Mouse (Mus musculus) frontal cortex, postnatal 14 days (tissue): ENCODE measurements around the gene Gm20422.

ENCODE experiments used
- DNase-seq, 2 experiments: peaks; one replicate each; pipeline ENCODE4 v3.0.0; 2022; ENCODE audit warnings: low spot score in 2 of 2

Gm20422 gene

DNA sequence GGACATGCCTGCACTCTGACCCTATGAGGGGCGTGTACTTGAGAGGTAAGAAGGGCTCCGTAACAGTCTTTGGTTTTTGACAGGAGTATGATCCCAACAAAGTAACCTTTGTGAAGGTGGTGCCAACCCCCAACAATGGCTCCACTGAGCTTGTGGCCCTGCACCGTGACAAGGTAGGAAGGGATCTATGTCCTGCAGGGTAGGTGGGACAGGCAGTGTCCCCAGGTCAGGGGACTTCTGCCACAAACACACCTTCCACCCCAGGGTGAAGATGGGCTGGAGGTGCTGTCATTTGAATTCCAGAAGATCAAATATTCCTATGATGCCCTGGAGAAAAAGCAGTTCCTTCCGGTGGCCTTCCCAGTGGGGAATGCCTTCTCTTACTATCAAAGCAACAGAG is 19.0 kb upstream of the Gm20422 start:
- no peak for DNase-seq

DNA sequence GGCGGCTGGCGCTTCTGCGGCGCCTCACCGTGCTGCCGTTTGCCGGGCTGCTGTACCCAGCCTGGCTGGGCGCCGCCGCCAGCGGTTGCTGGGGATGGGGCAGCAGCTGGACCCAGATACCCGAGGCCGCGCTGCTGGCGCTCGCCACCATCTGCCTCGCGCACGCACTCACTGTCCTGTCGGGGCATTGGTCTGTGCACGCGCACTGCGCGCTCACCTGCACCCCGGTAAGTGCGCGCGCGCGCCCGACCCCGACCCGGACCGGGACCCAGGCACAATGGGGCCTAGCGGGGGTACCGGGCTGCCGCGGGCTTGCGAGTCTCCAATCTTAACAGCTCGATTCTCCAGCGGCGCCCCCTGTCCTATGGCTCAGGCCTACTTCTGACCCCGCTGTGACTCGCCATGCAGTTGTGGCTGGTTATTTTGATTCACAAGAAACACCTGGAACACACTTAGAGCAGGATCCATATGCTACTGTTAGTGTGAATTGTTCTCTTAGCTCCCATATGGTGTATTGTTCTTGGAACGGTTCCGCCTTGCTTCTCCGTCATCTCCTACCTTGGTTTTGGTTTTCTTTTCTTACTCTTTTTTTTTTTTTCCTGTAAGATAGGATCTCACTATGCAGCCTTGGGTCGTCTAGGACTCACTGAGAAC is 16.9 kb upstream of the Gm20422 start:
- DNase-seq = no peak

DNA sequence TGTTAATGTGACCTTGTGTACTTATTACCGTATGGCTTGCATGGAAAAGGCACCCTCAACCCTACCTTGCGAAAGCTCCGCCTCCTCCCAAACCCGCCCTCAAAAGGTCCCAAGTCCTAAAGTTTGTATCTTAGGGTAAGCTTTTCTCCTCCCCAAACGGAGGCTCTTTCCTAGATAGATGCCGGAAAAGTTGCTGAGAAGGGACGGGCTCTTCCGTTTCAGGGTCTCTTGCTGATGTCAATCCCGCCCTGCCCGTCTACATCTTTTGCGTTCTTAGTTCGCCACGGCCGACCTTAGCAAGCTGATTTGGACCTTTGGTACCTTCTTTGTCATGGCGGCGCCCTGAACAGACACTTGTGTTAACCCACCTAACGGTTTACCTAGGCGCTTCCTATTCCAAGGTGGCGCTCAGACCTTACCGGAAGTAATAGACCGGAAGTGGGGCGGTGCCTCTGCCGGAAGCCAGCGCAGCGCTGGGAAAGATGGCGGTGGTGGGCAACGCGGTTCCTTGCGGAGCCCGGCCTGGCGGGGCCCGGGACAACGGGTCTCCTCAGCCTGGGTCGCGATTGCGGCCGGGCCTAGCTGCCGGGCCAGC is 16.2 kb upstream of the Gm20422 start, which contains the start of the genes Atp13a1 and Zfp866:
TSS of gene Atp13a1 (plus strand) at position 391 of the 595 bp plus-strand sequence.
TSS of gene Zfp866 (minus strand) at position 406 of the 595 bp plus-strand sequence.
- peak; percentile 76 to 82 for DNase-seq

DNA sequence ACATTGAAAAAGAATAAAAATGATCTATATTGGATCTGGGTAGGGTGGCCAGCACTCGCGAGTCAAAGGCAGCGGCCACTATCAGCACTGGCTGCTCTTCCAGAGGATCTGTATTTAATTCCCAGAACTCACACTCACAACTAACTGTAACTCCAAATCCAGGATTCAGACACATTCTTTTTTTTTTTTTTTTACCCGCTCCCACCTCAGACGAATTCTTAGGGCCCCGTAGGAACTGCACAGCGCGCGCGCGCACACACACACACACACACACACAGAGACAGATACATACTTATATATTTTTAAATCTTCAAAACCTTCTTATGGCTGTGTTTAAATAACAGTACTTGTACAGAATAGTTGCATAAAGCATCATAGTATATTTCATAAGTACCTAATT is 15.7 kb upstream of the Gm20422 start:
- peak in 1 of 2 experiments; percentile 1 for DNase-seq

DNA sequence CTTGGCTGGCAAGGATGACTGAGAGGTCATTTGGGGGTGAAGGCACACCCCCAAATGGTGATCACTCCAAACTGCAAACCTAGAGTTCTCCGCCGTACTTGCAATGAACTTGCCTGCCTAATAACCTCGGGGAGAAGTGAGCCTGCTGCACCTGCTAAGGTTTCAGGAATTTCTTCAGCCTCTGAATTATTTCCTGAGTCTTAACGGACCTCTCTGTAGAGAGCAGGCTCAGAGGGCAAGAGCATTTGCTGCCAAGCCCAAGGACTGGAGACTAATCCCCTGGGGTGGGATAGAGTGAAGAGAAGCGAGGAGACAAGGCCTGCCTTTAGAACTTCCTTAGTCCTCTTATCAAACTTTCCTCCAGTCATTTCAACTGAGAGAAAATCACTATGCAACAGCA is 15.0 kb upstream of the Gm20422 start:
- peak in 1 of 2 experiments; percentile 2 for DNase-seq

DNA sequence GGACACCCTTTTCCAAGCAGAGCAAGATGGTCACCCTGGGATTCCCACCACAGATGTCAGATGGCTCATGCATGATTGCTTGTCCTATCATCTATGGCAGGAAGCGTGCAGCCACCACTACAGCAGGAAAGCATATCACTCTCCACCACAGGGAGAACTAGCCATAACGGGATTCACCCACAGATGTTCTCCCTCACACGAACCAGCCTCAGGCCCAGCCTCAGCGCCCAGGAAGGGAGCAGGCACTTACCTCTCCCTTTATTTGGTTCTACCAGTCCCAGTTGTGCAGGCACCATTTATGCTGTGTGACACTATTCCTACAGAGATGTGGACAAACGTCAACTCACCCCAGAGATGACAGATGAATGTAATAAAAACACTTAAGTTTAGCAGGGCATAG is 14.4 kb upstream of the Gm20422 start:
- DNase-seq = peak in 1 of 2 experiments; percentile 2

DNA sequence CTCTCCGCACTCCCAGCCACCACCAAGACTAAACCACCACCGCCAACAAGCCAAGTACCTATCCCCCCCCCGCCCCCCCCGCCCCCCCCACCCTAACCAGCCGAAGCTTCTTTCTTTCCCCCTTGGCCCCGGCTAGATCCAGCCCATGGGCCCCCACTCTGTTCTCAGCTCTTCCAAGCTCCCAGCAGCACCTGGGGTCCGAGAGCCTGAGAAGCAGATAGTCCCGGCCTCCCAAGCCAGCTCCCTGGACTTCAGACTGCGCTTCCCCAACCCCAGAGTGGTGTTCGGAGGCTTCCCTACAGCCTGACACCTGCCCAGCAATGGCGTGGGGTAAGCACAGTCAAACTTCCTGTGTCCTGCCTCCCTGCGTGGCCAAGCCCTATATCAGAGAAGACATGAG is 2.4 kb upstream of the Gm20422 start:
- DNase-seq = no peak

DNA sequence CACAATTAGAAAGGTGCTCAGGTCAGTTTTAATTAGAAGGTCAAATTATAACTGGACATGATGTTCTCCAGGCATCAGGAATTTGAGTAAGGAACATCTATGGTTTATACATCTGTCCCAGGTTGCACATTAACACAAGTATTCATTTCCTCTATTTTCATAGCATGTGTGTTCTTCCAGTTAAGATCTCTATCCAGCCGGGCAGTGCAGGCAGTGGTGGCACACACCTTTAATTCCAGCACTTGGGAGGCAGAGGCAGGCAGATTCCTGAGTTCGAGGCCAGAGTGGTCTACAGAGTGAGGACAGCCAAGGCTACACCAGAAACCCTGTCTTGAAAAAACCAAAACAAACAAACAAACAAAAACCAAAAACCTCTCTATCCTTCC is 456 bp upstream of the Gm20422 start:
- DNase-seq = no peak

DNA sequence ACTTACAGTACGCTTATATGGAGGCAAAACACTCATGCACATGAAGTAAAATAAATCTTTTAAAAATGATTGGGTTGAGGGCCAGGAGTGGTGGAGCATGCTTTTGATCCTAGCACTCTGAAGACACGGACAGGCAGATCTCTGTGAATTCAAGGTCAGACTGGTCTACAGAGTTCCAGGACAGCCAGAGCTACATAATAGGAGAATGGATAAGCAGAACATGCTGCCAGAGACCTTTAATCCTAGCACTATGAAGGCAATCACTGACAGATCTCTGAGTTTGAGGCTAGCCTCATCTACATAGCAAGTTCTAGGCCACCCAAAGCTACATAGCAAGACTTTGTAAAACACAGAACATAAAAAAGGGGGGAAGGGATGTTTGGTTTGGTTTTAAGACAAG is 2.6 kb downstream of the Gm20422 start:
- DNase-seq = no peak

DNA sequence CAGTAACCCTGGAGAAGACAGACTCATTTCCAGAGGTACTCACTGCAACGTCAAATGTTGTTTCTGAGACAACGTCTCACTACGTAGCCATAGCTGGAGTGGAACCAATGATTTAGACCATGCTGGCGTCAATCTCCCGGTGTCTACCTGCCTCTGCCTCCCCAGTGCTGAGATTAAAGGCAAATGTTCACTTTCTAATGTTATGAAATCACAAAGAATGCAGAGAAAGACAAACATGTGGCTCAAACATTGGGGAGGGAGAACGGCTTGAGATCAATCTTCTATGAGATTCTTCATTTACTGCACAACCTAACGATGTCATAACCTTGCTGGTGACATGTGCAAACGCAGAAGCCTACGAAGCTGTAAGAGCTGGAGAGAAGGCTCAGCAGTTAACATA is 3.5 kb downstream of the Gm20422 start:
- DNase-seq = no peak

DNA sequence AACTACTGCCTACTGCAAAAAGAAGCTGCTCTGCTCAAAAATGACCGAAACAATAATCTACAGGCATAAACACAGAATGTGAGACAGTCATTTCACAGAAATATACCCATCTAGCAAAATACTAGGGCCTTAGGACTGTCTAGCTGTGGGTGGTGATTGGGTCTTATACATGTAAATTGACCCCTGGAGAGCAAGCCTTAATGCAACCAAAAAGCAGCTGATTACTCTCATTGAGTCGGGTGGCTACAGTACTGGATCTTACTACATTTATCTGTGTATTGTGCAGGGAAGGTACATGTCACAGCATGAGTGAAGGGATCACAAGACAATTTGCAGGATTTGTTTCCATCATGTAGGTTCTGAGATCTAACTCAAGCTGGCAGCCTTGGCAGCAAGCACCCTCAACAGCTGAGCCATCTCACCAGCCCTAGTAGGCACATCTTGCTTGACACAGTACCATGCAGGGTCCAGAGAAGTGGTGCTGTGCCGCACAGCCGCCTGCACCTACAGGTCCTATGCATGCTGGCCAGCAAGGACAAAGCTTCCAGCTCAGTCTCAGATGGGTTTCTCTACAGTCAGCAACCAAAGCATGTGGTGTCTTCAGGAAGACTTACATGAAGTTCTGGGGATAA is 12.8 kb downstream of the Gm20422 start:
- no peak for DNase-seq

DNA sequence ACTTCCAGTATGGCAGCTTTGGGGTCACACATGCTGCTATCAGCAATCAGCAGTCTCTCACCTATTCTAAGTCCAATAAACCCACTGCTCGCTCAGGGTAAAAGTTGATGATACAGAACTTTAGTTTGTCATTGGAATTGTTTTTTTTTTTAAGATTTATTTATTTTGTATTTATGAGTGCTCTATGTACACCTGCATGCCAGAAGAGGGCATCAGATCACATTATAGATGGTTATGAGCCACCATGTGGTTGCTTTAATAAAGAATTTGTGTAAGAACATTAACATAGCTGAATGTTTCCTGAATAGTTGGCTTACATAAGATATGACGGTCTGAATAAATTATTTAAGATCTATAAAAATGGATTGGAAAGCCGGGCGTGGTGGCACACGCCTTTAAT is 16.4 kb downstream of the Gm20422 start:
- no peak for DNase-seq

DNA sequence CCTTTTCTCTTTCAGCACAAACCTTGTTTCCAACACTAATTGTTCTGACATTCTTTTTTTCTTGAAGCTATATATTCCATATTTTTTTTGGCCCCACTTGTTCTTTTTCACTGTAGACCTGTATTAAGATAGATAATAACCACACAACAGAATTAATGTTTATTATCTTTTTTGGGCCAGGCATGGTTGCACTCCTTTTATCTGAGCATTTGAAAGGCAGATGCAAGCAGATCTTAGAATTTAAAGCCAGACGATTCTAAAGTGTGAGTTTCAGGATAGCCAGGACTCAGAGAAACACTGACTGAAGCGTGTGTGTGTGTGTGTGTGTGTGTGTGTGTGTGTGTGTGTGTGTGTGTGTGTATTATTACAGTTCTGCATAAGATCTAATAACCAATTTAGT is 22.2 kb downstream of the Gm20422 start:
- no peak for DNase-seq

DNA sequence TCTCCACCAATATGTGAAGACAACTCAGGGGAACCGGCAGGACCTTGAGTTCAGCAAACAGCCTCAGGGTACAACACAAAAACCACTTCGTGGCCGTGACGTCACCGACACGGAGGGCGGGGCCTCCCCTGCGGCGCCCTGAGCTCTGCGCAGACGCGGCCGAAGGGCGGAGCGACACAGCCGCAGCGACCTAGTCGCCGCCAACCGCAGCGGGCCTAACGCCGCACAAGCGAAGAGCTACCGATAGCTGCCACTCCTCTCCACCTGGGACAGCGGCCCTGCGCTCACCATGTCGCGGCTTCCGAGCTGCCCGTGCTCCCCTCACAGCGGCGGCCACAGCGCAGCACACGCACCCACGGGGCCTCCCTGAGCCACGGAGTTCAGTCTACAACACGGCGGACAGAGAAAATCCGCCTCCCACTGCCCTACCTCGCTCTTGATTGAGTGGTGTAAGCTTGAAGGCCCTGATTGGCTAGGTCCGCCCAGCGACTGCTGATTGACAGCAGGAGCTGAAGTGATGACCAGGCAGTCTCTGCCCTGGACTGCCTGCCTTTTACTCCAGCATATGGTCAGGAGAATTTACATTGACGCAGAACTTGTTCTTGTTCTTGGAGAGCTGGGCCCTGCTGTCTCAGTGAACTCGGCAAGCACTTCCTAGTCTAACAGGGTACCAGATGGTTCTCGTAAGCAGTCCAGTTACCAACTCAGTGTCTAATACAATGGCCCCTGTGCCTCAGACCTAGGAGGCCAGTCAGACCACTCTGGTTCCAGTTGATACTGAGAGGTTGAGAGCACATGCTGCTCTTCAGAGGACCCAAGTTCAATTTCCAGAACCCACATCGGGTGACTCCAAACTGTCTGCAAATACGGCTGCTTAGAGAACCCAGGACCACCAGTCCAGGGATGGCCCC is 24.9 kb downstream of the Gm20422 start, which contains the start of gene Zfp963:
TSS of gene Zfp963 (minus strand) at position 427 of the 911 bp plus-strand sequence.
- peak; percentile 90 to 94 for DNase-seq

DNA sequence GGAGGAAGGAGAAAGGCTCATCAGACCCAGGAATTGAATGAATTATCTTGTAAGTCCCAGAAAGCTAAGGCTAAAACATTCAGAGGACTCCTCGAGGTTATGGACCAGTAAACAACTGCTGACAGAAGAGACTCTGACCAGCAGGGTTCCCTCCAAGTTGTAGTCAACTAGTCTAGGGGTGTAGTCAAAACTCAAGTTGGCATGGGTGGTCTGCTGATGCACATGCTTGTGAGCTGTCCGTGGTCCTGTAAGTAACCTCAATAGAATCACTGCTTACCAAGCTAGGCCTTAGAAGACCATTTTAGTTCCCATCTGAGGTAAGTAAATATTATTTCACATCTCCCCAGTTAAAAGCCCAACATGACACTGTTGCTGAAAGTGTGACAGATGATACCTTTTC is 33.5 kb downstream of the Gm20422 start:
- DNase-seq = no peak

DNA sequence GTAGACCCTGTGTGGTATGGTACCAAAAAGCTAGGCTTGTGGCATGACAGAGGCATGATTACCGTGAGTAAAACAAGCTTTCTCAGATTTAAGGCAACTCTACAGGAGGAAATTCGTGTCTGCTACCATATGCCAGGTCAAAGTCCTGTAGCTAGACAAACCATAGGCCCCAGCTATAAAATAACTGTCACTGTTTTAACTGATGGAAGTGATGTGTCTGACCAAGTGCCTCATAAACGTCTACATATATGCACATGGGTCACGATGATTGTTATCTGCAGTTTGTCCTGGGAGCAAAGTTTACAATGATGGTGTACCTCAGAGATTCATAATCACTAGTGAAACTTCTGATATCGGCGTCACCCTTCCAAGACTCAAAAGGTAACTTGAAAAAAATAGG is 33.9 kb downstream of the Gm20422 start:
- DNase-seq = no peak

DNA sequence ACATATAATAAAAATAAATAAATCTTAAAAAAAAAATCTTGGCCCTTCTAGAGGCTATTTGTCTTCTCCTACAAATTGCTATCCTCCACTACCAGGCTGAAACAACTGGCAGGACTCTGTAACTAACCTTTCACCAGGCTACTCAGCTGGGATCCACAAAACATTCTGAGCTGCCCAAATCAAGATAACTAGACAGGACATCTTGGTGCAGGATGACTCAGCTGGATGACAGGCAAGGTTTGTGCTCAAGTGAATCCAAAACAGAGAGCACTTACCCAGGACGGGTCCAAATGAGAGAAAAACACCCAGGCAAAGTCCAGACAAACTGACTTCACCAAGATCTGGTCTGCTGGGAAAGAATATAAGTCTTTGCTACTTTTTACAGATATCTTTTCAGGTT is 39.2 kb downstream of the Gm20422 start:
- DNase-seq = no peak

DNA sequence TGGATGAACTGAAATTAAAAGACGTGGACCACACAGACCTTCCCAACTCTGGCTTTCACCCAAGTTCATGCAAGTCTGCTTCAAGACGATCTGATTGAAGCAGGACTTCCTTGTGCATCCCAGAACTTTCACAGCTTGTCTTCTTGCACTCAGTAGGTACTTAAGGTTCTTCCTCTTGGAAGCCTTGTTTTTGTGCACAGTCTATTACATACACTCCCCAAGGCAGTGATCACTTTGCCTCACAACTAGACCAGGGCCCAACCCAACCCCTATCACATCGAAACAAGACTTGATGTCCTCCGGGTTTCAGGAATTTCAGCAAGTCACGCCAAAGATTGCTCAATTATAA is 57.5 kb downstream of the Gm20422 start:
- no peak for DNase-seq

DNA sequence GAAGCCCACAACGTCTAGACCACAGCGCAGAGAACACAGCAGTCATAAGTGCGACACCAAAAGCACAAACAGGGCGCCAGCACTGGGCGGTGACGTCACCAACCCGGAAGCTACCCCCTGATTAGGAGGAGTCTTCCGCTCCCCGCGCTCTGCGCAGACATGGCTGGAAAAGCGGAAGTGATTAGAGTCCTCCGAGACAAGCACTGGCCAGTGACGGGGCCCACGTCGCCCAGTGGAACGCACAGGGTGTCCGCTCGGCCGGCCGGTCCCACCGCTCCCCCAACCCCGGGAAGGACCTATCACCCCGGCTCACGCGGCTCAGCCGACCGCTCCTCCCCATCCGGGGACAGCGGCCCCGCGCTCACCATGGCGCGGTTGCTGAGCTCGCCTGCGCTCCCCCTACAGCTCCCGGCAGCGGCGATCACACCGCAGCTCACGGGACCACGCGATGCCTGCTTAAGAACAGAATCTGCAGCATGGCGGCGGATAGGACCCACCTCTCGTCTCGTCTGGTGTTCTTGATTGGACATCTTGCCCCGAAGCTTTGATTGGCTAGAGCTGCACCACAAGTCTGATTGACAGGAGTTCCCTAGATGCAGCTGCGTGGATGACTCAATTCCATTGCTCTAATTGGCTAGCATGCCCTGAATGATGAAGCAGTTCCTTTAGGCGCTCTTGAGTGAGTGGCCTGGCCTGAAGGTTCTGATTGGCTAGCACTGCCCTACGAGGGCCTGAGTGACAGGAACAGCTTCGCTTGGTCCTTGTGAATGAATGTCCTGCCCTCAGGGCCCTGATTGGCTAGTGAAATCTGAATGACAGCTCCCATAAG is 58.1 kb downstream of the Gm20422 start:
- peak; percentile 92 to 99 for DNase-seq

DNA sequence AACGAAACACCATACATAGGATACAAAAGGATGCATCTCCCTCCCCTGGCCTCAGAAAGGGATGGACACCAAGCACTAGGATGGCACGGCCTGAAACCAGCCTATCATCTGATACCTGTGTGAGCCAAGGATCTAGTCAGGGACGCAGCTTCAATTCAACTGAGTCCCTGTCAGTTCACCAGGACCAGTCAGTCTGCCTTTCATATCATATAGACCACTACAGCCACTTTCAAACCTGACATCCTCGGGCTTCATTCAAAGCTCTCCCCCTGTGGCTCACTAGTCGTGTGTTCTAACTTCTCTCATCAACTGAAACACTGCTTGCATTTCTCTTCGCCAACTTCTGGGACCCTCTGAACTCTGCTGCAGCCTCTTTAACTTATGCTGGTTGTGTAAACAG is 59.3 kb downstream of the Gm20422 start:
- DNase-seq = no peak

DNA sequence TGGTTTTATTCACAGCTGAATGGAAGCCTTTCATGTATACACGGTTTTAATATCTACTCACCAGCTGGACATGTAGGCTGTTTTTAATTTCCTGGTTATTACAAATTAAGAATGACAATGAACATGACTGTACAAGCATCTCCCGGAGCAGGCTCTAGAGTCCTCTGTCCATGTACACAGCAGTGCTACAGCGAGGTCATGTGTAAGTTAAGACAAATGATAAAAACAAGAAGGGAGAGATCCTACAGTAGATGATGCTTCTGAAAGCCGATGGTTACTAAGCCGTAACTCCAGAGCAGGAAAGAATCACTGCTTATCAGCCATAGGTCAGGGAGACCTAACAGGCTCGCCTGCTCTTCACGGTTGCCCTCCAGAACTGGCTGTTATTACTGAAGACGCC is 61.2 kb downstream of the Gm20422 start:
- DNase-seq = no peak
